Mouse (Mus musculus) embryonic facial prominence, embryonic 13.5 days (tissue): Measurements from ENCODE around the gene Rpp21. TPM values are rescaled to one million over a fixed set of nuclear protein-coding genes. Genes with fewer than 3 reads are reported as not detected.

Experiments used
- ATAC-seq: fragments of 200-750 bp; cut with Nextera tagmentation; 2 replicates; pipeline ENCODE4 v1.8.0; 2017; ENCODE audit warnings: low read depth; ENCODE audit not compliant: insufficient number of reproducible peaks, insufficient read depth, low FRiP score, low TSS enrichment
- H3K27ac ChIP-seq: fragments of 300-500 bp; sonication (generic); 2 replicates; pipeline ENCODE4 v1.5.1; 2015; ENCODE audit warnings: moderate library complexity, mild to moderate bottlenecking, inconsistent platforms
- H3K27me3 ChIP-seq: fragments of 300-500 bp; sonication (generic); 2 replicates; pipeline ENCODE4 v1.6.1; 2015; ENCODE audit warnings: mild to moderate bottlenecking, inconsistent platforms
- H3K36me3 ChIP-seq: fragments of 300-500 bp; sonication (generic); 2 replicates; pipeline ENCODE4 v1.6.1; 2015; ENCODE audit warnings: mild to moderate bottlenecking, inconsistent platforms
- H3K4me1 ChIP-seq: fragments of 300-500 bp; sonication (generic); 2 replicates; pipeline ENCODE4 v1.6.1; 2015; ENCODE audit warnings: inconsistent platforms
- H3K4me2 ChIP-seq: fragments of 300-500 bp; sonication (generic); 2 replicates; pipeline ENCODE4 v1.6.1; 2015; ENCODE audit warnings: moderate library complexity, mild to moderate bottlenecking, inconsistent platforms
- H3K4me3 ChIP-seq: fragments of 300-500 bp; sonication (generic); 2 replicates; pipeline ENCODE4 v1.5.1; 2015; ENCODE audit warnings: mild to moderate bottlenecking, inconsistent platforms
- H3K9ac ChIP-seq: fragments of 300-500 bp; sonication (generic); 2 replicates; pipeline ENCODE4 v1.6.1; 2015; ENCODE audit warnings: mild to moderate bottlenecking, inconsistent platforms
- H3K9me3 ChIP-seq: fragments of 300-500 bp; sonication (generic); 2 replicates; pipeline ENCODE4 v1.6.1; 2016; ENCODE audit warnings: inconsistent platforms
- WGBS: fragments of 180-500 bp; shearing (Covaris S2); methylation state at CpG from one replicate; pipeline ENCODE4 v1.1.7; 2015; ENCODE audit warnings: mixed read lengths; 5-methylcytosine and 5-hydroxymethylcytosine counted together
- polyA plus RNA-seq: library from polyadenylated mRNA; unstranded; fragments of >200 nt; fragmentation: Nextera tagmentation; extraction: Ambion mirVana; gene quantifications from 2 replicates; pipeline ENCODE4 v1.2.1, GENCODE M21; 2015

The Rpp21 gene
- polyA plus RNA-seq, 1 experiment from 2014 or later: 118 TPM

GRCm38 (mm10) chr17:36231318-36231717 is 26.6 kb downstream of the Rpp21 start:
- no peak overlapping the region for H3K4me2 ChIP-seq
- H3K9me3 ChIP-seq: no peaks in the 10 kb centered on the region
- H3K36me3 ChIP-seq: no peaks in the 10 kb centered on the region
- no peaks in the 10 kb centered on the region for H3K4me1 ChIP-seq
- no peak overlapping the region for H3K27ac ChIP-seq
- H3K9ac ChIP-seq: no peak overlapping the region
- H3K27me3 ChIP-seq: peaks cover 11% of the 10 kb centered on the region
- ATAC-seq: no peak
- no peak overlapping the region for H3K4me3 ChIP-seq
- 6% methylated on average over 36 of the region's 36 CpGs for WGBS

- WGBS: 10% methylated on average over 4 of the region's 5 CpGs
- no peak overlapping the region for H3K9ac ChIP-seq
- peaks cover 20% of the 10 kb centered on the region for H3K27me3 ChIP-seq
- H3K36me3 ChIP-seq: no peaks in the 10 kb centered on the region
- H3K4me1 ChIP-seq: 0 out of 2 replicates have a peak, but pooled peaks cover 3% of the 10 kb centered on the region
- ATAC-seq: no peak
- H3K4me3 ChIP-seq: no peak overlapping the region
- no peak overlapping the region for H3K4me2 ChIP-seq
- no peak overlapping the region for H3K27ac ChIP-seq
- H3K9me3 ChIP-seq: no peaks in the 10 kb centered on the region
Measured at GRCm38 (mm10) chr17:36229046-36229445, 28.8 kb downstream of the Rpp21 start.

GRCm38 (mm10) chr17:36226921-36227320 is 30.9 kb downstream of the Rpp21 start:
- 0 out of 2 replicates have a peak, but pooled peaks cover 3% of the 10 kb centered on the region for H3K4me1 ChIP-seq
- 19% methylated on average over 8 of the region's 8 CpGs for WGBS
- no peak overlapping the region for H3K27ac ChIP-seq
- no peaks in the 10 kb centered on the region for H3K9me3 ChIP-seq
- peaks cover 30% of the 10 kb centered on the region for H3K27me3 ChIP-seq
- ATAC-seq: no peak
- H3K36me3 ChIP-seq: no peaks in the 10 kb centered on the region
- no peak overlapping the region for H3K4me2 ChIP-seq
- H3K4me3 ChIP-seq: no peak overlapping the region
- H3K9ac ChIP-seq: no peak overlapping the region

GRCm38 (mm10) chr17:36225231-36225824 is 32.5 kb downstream of the Rpp21 start:
- 0 out of 2 replicates have a peak, but pooled peaks have one; percentile 10 for ATAC-seq
- Histone ChIP-seq H3K4me3 (peak overlapping the region; percentile 9; the same call in 1 of the 2 replicates), H3K9me3 (no peaks in the 10 kb centered on the region), H3K27ac (no peak overlapping the region), H3K27me3 (peaks cover 45% of the 10 kb centered on the region), H3K9ac (no peak overlapping the region), H3K4me2 (peak overlapping the region; percentile 20; the same call in 1 of the 2 replicates), H3K36me3 (no peaks in the 10 kb centered on the region), H3K4me1 (0 out of 2 replicates have a peak, but pooled peaks cover 3% of the 10 kb centered on the region)
- 5% methylated on average over 9 of the region's 9 CpGs for WGBS

- ATAC-seq: no peak
- 40% methylated on average over 3 of the region's 3 CpGs for WGBS
- no peak overlapping the region for H3K9ac ChIP-seq
- H3K36me3 ChIP-seq: no peaks in the 10 kb centered on the region
- H3K27me3 ChIP-seq: peaks cover 52% of the 10 kb centered on the region
- 0 out of 2 replicates have a peak, but pooled peaks cover 3% of the 10 kb centered on the region for H3K4me1 ChIP-seq
- H3K4me3 ChIP-seq: no peak overlapping the region
- no peak overlapping the region for H3K4me2 ChIP-seq
- H3K9me3 ChIP-seq: no peaks in the 10 kb centered on the region
- H3K27ac ChIP-seq: no peak overlapping the region
Measured at GRCm38 (mm10) chr17:36224451-36224850, 33.4 kb downstream of the Rpp21 start.

GRCm38 (mm10) chr17:36218594-36219155 is 39.2 kb downstream of the Rpp21 start:
- H3K36me3 ChIP-seq: no peaks in the 10 kb centered on the region
- no peak for ATAC-seq
- H3K4me2 ChIP-seq: no peak overlapping the region
- 30% methylated on average over 5 of the region's 5 CpGs for WGBS
- H3K9me3 ChIP-seq: no peaks in the 10 kb centered on the region
- H3K4me3 ChIP-seq: no peak overlapping the region
- no peaks in the 10 kb centered on the region for H3K4me1 ChIP-seq
- peaks cover 80% of the 10 kb centered on the region for H3K27me3 ChIP-seq
- H3K9ac ChIP-seq: no peak overlapping the region
- no peak overlapping the region for H3K27ac ChIP-seq

- ATAC-seq: no peak
- Histone ChIP-seq H3K4me2 (peak overlapping the region; percentile 16), H3K36me3 (no peaks in the 10 kb centered on the region), H3K9ac (no peak overlapping the region), H3K9me3 (no peaks in the 10 kb centered on the region), H3K27me3 (peaks cover 86% of the 10 kb centered on the region), H3K4me3 (peak overlapping the region; percentile 8; the same call in 1 of the 2 replicates), H3K4me1 (no peaks in the 10 kb centered on the region), H3K27ac (no peak overlapping the region)
- WGBS: 4% methylated on average over 20 of the region's 20 CpGs
Measured at GRCm38 (mm10) chr17:36215586-36215985, 42.3 kb downstream of the Rpp21 start.

GRCm38 (mm10) chr17:36206846-36207245 is 51.0 kb downstream of the Rpp21 start:
- Histone ChIP-seq H3K27ac (no peak overlapping the region), H3K4me3 (no peak overlapping the region), H3K4me1 (peaks cover 9% of the 10 kb centered on the region; the same call in 1 of the 2 replicates), H3K9me3 (no peaks in the 10 kb centered on the region), H3K4me2 (no peak overlapping the region), H3K36me3 (no peaks in the 10 kb centered on the region), H3K27me3 (peaks cover 92% of the 10 kb centered on the region), H3K9ac (no peak overlapping the region)
- no peak for ATAC-seq

- Histone ChIP-seq H3K27ac (no peak overlapping the region), H3K4me2 (peak overlapping the region; percentile 67), H3K9me3 (no peaks in the 10 kb centered on the region), H3K4me3 (peak overlapping the region; percentile 39), H3K27me3 (peaks cover 90% of the 10 kb centered on the region), H3K4me1 (peaks cover 9% of the 10 kb centered on the region; the same call in 1 of the 2 replicates), H3K9ac (peak overlapping the region; percentile 32), H3K36me3 (no peaks in the 10 kb centered on the region)
- WGBS: 2% methylated on average over 40 of the region's 41 CpGs
- ATAC-seq: no peak
Measured at GRCm38 (mm10) chr17:36205862-36206261, 52.0 kb downstream of the Rpp21 start.

Other genes starting within 250 kb of the Rpp21 start
- gene H2-T24, start 237.5 kb downstream of the Rpp21 start, polyA plus RNA-seq: 3.9 and 4.3 TPM in 2 replicates
- gene H2-T23, start 225.2 kb downstream of the Rpp21 start, polyA plus RNA-seq: 18.8 and 21.6 TPM in 2 replicates
- 20.1 and 21.0 TPM in 2 replicates for gene H2-T22, start 215.3 kb downstream of the Rpp21 start, polyA plus RNA-seq
- gene Gm6034, start 215.1 kb downstream of the Rpp21 start, polyA plus RNA-seq: not detected in 2 replicates
- gene Gm11127, start 199.7 kb downstream of the Rpp21 start, polyA plus RNA-seq: not detected in 2 replicates
- gene Gm19684, start 136.4 kb downstream of the Rpp21 start, polyA plus RNA-seq: not detected in 2 replicates
- not detected in 2 replicates for gene Gm7030, start 128.6 kb downstream of the Rpp21 start, polyA plus RNA-seq
- gene Gm8909, start 89.5 kb downstream of the Rpp21 start, polyA plus RNA-seq: 0.26 TPM in 1 of 2 replicates, not detected in the other
- 0.80 TPM in 1 of 2 replicates, not detected in the other for gene H2-T3, start 67.8 kb downstream of the Rpp21 start, polyA plus RNA-seq
- 22.4 and 25.4 TPM in 2 replicates for gene Trim39, start 14.2 kb upstream of the Rpp21 start, polyA plus RNA-seq
- gene H2-M10.2, start 28.4 kb upstream of the Rpp21 start, polyA plus RNA-seq: 0.23 TPM in 1 of 2 replicates, not detected in the other
- gene H2-M10.1, start 68.1 kb upstream of the Rpp21 start, polyA plus RNA-seq: not detected in 2 replicates
- not detected in 2 replicates for gene H2-M10.3, start 110.3 kb upstream of the Rpp21 start, polyA plus RNA-seq
- gene H2-M10.4, start 204.3 kb upstream of the Rpp21 start, polyA plus RNA-seq: not detected in 2 replicates